Mouse (Mus musculus) urinary bladder, postnatal 0 days (tissue): ENCODE results near the gene Ppie. TPM values are rescaled to one million over a fixed set of nuclear protein-coding genes. Genes with fewer than 3 reads are reported as not detected.

Experiments
- polyA plus RNA-seq: library from polyadenylated mRNA; unstranded; fragments of >200 nt; fragmentation: Nextera tagmentation; extraction: Ambion mirVana; gene quantifications from 2 replicates; pipeline ENCODE4 v1.2.1, GENCODE M21; 2015

Ppie gene
- 51.4 and 54.7 TPM in 2 replicates for polyA plus RNA-seq

DNA sequence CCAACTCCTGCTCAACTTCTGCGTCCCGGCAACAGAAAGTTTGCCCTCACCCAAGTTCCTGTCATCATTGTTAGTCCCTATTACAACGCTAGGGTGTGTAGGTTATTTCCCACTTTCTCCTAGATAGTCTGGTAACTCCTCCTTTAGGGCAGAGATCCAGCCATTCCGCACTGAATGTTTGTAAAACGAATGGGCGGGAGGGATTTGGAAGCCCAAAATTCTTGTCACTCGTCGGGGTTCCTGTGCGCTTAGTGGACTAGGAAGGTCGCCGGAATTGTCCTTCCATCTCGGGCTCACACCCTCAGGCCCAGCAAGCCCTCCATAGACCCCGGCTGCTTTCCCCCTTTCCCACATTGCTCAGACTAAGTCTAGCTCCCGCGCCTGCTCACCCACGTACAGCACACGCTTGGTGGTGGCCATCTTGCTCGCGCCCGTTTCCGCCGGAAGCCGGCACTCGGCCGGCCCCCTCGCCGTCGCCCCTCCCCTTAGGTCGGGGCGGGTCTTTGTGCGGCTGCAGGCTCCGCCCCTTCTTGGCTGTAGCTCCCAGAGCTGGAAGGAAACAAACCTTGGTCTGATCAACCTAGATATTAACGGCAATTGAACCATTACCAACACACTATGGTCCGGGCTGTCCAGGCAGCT, at the start of gene Ppie:
Ppie (minus strand) TSS at position 439 of the 642 bp plus-strand sequence.

GRCm38 (mm10) chr4:123182328-123183238, 42.8 kb upstream of the Ppie start, which contains the start of gene Hpcal4:
Gene Hpcal4 (plus strand): TSS chr4:123183227.

GRCm38 (mm10) chr4:123116011-123116410, 23.7 kb downstream of the Ppie start, which contains the start of gene Oxct2b:
Gene Oxct2b (plus strand): TSS chr4:123116266.

DNA sequence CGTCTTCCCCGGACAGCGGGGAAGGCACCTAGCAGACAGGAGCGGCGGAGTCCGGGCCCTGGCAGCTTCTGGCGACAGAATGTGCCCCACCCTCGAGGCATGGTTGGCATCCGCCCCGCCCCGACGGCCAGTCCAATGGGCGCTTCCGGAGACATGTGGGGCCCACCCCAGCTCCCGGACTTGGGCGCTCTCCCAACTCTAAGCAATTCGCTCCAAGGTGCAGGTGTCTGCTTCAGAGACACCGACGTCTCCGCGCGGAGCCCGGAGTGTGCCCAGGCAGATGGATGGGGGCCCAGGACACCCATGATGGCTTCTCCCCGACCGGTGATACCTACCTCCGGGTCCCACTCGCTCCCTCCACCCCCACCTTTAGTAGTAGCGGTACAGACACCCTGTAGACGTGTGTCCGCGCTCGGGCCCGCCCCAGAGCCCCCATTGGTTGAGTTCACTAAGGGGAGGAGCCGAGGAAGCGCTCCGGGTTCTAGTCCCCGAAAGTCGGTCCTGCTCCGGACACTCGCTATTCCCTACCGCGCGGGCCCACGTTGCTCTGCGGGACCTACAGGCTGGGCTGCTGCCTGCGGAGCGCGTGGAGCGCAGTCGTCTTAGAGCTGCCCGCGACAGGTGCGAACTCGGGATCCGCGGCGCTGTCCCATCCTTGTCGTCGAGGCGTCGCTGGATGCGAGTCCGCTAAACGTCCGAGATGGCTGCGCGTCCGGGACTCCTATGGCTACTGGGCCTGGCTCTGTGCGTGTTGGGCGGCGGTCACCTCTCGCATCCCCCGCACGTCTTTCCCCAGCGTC, 34.9 kb downstream of the Ppie start, which contains the start of gene Bmp8b:
Bmp8b (plus strand) TSS at position 515 of the 800 bp plus-strand sequence.

Other genes with a start within 250 kb of the Ppie start
- 3.5 and 4.8 TPM in 2 replicates for gene Mfsd2a, start 178.8 kb downstream of the Ppie start, polyA plus RNA-seq
- gene Mycl, start 144.3 kb downstream of the Ppie start, polyA plus RNA-seq = 30.1 and 33.2 TPM in 2 replicates
- 13.2 and 13.5 TPM in 2 replicates for gene Trit1, start 123.4 kb downstream of the Ppie start, polyA plus RNA-seq
- 0.94 and 1.5 TPM in 2 replicates for gene Bmp8b, start 34.8 kb downstream of the Ppie start, polyA plus RNA-seq
- gene Oxct2b, start 23.7 kb downstream of the Ppie start, polyA plus RNA-seq = 0.13 TPM in 1 of 2 replicates, not detected in the other
- gene Hpcal4, start 43.3 kb upstream of the Ppie start, polyA plus RNA-seq = 0.11 and 0.13 TPM in 2 replicates
- gene Nt5c1a, start 61.6 kb upstream of the Ppie start, polyA plus RNA-seq = not detected in 2 replicates
- gene Heyl, start 93.6 kb upstream of the Ppie start, polyA plus RNA-seq = 5.6 and 6.0 TPM in 2 replicates
- 18.0 and 22.8 TPM in 2 replicates for gene Pabpc4, start 122.4 kb upstream of the Ppie start, polyA plus RNA-seq
- gene Oxct2a, start 183.7 kb upstream of the Ppie start, polyA plus RNA-seq = not detected in 2 replicates
- 1.2 and 1.4 TPM in 2 replicates for gene Bmp8a, start 203.3 kb upstream of the Ppie start, polyA plus RNA-seq